Mouse (Mus musculus): ENCODE results near the gene Prdm2. TPM values are rescaled to one million over a fixed set of nuclear protein-coding genes. Genes with fewer than 3 reads are reported as not detected.
A peak's percentile ranks its signal among the peaks of the same experiment; 100 is the strongest.

The Prdm2 gene
- polyA plus RNA-seq, 1 experiment from 2014 or later: 5.0 TPM

- Histone ChIP-seq H3K9ac (ENCODE audit: low read length) (no peak overlapping the region), H3K27ac (replicated peaks) (no peak overlapping the region), H3K4me3 (ENCODE audit: low read depth, low read length) (no peak overlapping the region), H3K9me3 (ENCODE audit: control insufficient read depth, low read length) (no peaks in the 10 kb centered on the region), H3K36me3 (ENCODE audit: control insufficient read depth, insufficient read depth, low read length) (no peaks in the 10 kb centered on the region), H3K4me1 (replicated peaks; ENCODE audit: control insufficient read depth, insufficient read depth) (no peaks in the 10 kb centered on the region), H3K4me2 (replicated peaks; ENCODE audit: low read depth) (no peak overlapping the region), H3K27me3 (ENCODE audit: control insufficient read depth, insufficient read depth, low read length) (no peaks in the 10 kb centered on the region)
- DNase-seq (ENCODE audit: low spot score) (no peak), ATAC-seq (ENCODE audit: low FRiP score, low TSS enrichment) (no peak)
- TF ChIP-seq EP300 (optimal IDR thresholded peaks at IDR 0.05) (no peak), CTCF (IDR thresholded peaks at IDR 0.05; ENCODE audit: low read depth) (no peak)
- 84% methylated on average over 3 of the region's 3 CpGs for WGBS
These were observed 1.5 kb upstream of the Prdm2 start for GRCm38 (mm10) chr4:143214221-143214797.

GRCm38 (mm10) chr4:143213571-143213970, 776 bp upstream of the Prdm2 start:
- DNase-seq (ENCODE audit: low spot score) (no peak), ATAC-seq (ENCODE audit: low FRiP score, low TSS enrichment) (no peak)
- H3K4me1 ChIP-seq (replicated peaks; ENCODE audit: control insufficient read depth, insufficient read depth): no peaks in the 10 kb centered on the region
- no peak overlapping the region for H3K9ac ChIP-seq (ENCODE audit: low read length)
- TF ChIP-seq EP300 (optimal IDR thresholded peaks at IDR 0.05) (no peak), CTCF (IDR thresholded peaks at IDR 0.05; ENCODE audit: low read depth) (no peak)
- no peaks in the 10 kb centered on the region for H3K27me3 ChIP-seq (ENCODE audit: control insufficient read depth, insufficient read depth, low read length)
- H3K27ac ChIP-seq (replicated peaks): no peak overlapping the region
- no peak overlapping the region for H3K4me2 ChIP-seq (replicated peaks; ENCODE audit: low read depth)
- no peaks in the 10 kb centered on the region for H3K9me3 ChIP-seq (ENCODE audit: control insufficient read depth, low read length)
- no peak overlapping the region for H3K4me3 ChIP-seq (ENCODE audit: low read depth, low read length)
- H3K36me3 ChIP-seq (ENCODE audit: control insufficient read depth, insufficient read depth, low read length): no peaks in the 10 kb centered on the region
- 81% methylated on average over 4 of the region's 4 CpGs for WGBS

GRCm38 (mm10) chr4:143213175-143213479, 332 bp upstream of the Prdm2 start:
- no peak for DNase-seq (ENCODE audit: low spot score)
- Histone ChIP-seq H3K4me2 (replicated peaks; ENCODE audit: low read depth) (peak overlapping the region; percentile 93), H3K27me3 (ENCODE audit: control insufficient read depth, insufficient read depth, low read length) (no peaks in the 10 kb centered on the region), H3K4me1 (replicated peaks; ENCODE audit: control insufficient read depth, insufficient read depth) (no peaks in the 10 kb centered on the region), H3K9me3 (ENCODE audit: control insufficient read depth, low read length) (no peaks in the 10 kb centered on the region), H3K9ac (ENCODE audit: low read length) (peak overlapping the region; percentile 94; the same call in 1 of the 2 replicates), H3K27ac (replicated peaks) (peak overlapping the region; percentile 86; the same call in 1 of the 2 replicates), H3K36me3 (ENCODE audit: control insufficient read depth, insufficient read depth, low read length) (no peaks in the 10 kb centered on the region), H3K4me3 (ENCODE audit: low read depth, low read length) (peak overlapping the region; percentile 79)
- 98% methylated on average over 3 of the region's 3 CpGs for WGBS
- 0 out of 2 replicates have a peak, but pooled peaks have one; percentile 10 for ATAC-seq (ENCODE audit: low FRiP score, low TSS enrichment)
- no peak for TF ChIP-seq CTCF (IDR thresholded peaks at IDR 0.05; ENCODE audit: low read depth)
- no peak for TF ChIP-seq EP300 (optimal IDR thresholded peaks at IDR 0.05)

GRCm38 (mm10) chr4:143211584-143212340, 1.0 kb downstream of the Prdm2 start:
- no peaks in the 10 kb centered on the region for H3K27me3 ChIP-seq (ENCODE audit: control insufficient read depth, insufficient read depth, low read length)
- ATAC-seq (ENCODE audit: low FRiP score, low TSS enrichment) (peak; percentile 69), DNase-seq (ENCODE audit: low spot score) (peak; percentile 43)
- H3K36me3 ChIP-seq (ENCODE audit: control insufficient read depth, insufficient read depth, low read length): no peaks in the 10 kb centered on the region
- WGBS: 5% methylated on average over 43 of the region's 43 CpGs
- peak overlapping the region; percentile 94 for H3K9ac ChIP-seq (ENCODE audit: low read length)
- H3K4me1 ChIP-seq (replicated peaks; ENCODE audit: control insufficient read depth, insufficient read depth): no peaks in the 10 kb centered on the region
- peak overlapping the region; percentile 79 for H3K4me3 ChIP-seq (ENCODE audit: low read depth, low read length)
- H3K9me3 ChIP-seq (ENCODE audit: control insufficient read depth, low read length): no peaks in the 10 kb centered on the region
- no peak for TF ChIP-seq CTCF (IDR thresholded peaks at IDR 0.05; ENCODE audit: low read depth)
- TF ChIP-seq EP300 (optimal IDR thresholded peaks at IDR 0.05): no peak
- H3K27ac ChIP-seq (replicated peaks): peak overlapping the region; percentile 86
- peak overlapping the region; percentile 93 for H3K4me2 ChIP-seq (replicated peaks; ENCODE audit: low read depth)

- DNase-seq (ENCODE audit: low spot score) (no peak), ATAC-seq (ENCODE audit: low FRiP score, low TSS enrichment) (no peak)
- no peak overlapping the region for H3K4me3 ChIP-seq (ENCODE audit: low read depth, low read length)
- no peaks in the 10 kb centered on the region for H3K4me1 ChIP-seq (replicated peaks; ENCODE audit: control insufficient read depth, insufficient read depth)
- H3K9ac ChIP-seq (ENCODE audit: low read length): no peak overlapping the region
- 82% methylated on average over 2 of the region's 2 CpGs for WGBS
- H3K4me2 ChIP-seq (replicated peaks; ENCODE audit: low read depth): no peak overlapping the region
- no peaks in the 10 kb centered on the region for H3K36me3 ChIP-seq (ENCODE audit: control insufficient read depth, insufficient read depth, low read length)
- H3K27ac ChIP-seq (replicated peaks): no peak overlapping the region
- H3K27me3 ChIP-seq (ENCODE audit: control insufficient read depth, insufficient read depth, low read length): no peaks in the 10 kb centered on the region
- H3K9me3 ChIP-seq (ENCODE audit: control insufficient read depth, low read length): no peaks in the 10 kb centered on the region
- TF ChIP-seq EP300 (optimal IDR thresholded peaks at IDR 0.05) (no peak), CTCF (IDR thresholded peaks at IDR 0.05; ENCODE audit: low read depth) (no peak)
These were observed 2.8 kb downstream of the Prdm2 start for GRCm38 (mm10) chr4:143209997-143210396.

GRCm38 (mm10) chr4:143202653-143203052, 10.1 kb downstream of the Prdm2 start:
- WGBS: 67% methylated on average over 3 of the region's 3 CpGs
- TF ChIP-seq CTCF (IDR thresholded peaks at IDR 0.05; ENCODE audit: low read depth): no peak
- TF ChIP-seq EP300 (optimal IDR thresholded peaks at IDR 0.05): no peak

More at GRCm38 (mm10) chr4:143202653-143203052, 10.1 kb downstream of the Prdm2 start:
- H3K4me2 ChIP-seq (replicated peaks; ENCODE audit: low read depth): no peak overlapping the region
- DNase-seq (ENCODE audit: low spot score) (no peak), ATAC-seq (ENCODE audit: low FRiP score, low TSS enrichment) (no peak)
- H3K27me3 ChIP-seq (ENCODE audit: control insufficient read depth, insufficient read depth, low read length): no peaks in the 10 kb centered on the region
- H3K4me3 ChIP-seq (ENCODE audit: low read depth, low read length): no peak overlapping the region
- no peak overlapping the region for H3K27ac ChIP-seq (replicated peaks)
- no peaks in the 10 kb centered on the region for H3K36me3 ChIP-seq (ENCODE audit: control insufficient read depth, insufficient read depth, low read length)
- no peak overlapping the region for H3K9ac ChIP-seq (ENCODE audit: low read length)
- H3K9me3 ChIP-seq (ENCODE audit: control insufficient read depth, low read length): no peaks in the 10 kb centered on the region
- H3K4me1 ChIP-seq (replicated peaks; ENCODE audit: control insufficient read depth, insufficient read depth): no peaks in the 10 kb centered on the region

Data from stomach, postnatal 0 days (tissue).